Mouse (Mus musculus): ENCODE measurements around the gene 1600014C23Rik.

Gene 1600014C23Rik

GRCm38 (mm10) chr17:45751359-45751758 lies 17.7 kb upstream of the 1600014C23Rik start:
- DNase-seq = no peak

GRCm38 (mm10) chr17:45749100-45749499 lies 15.5 kb upstream of the 1600014C23Rik start:
- peak; percentile 75 for DNase-seq

DNA sequence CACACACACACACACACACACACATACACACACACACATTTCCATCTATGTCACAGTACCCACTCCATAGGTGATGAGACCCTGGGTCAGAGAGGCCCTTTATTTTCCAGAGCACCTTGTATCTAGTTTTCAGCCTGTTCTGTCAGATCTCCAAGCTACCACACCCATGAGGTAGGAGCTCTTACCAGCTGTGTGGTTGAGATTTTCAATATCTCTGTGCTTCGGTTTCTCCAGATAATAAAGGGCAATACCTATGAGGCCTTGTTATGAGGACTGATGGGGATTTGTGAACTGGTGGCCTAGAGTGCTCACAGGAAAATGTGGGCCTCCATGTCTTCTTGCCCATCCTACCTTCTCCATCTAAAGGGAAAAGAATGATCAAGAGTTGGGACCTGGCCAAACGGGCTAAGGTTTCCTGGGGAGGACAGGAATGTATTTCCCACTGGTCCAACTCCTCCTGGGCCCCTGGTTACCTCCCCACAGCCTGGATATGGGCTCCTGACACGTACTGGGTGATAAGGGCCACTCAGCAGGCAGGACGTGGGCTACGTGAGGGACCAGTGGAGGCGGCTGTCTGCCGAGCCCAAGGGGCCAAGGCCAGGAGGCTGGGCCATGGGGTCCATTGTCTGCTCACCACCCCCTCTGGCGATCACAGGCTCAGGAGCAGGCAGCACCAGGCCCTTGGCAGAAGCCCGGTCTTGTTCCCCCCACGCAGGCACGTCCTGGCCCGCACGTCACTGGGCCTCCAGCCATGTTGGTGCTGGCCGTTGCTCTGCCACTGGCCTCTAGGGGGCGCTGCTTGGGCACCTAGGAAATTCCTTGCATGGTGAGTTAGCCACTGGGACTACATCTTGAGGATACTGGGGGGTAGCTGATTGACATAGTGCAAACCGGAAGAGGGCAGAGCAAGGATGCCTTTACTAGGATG lies 14.5 kb upstream of the 1600014C23Rik start:
- no peak for DNase-seq

DNA sequence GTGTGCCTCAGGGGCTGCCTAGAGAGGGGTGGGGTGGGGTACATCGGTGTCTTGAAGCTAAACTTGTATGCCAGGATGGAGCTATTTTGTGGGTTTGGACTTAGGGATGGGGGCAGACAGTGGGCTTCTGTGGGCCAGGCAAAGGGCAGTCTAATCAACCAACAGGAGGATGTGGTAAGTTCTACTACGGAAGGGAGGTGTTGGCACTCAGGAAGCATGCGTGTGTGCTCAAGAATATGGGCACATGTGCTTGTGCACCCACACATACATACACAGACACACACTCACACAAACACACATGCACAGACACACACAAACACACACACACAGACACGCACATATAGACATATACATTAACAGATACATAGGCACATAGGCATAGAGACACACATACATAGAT lies 13.6 kb upstream of the 1600014C23Rik start:
- no peak for DNase-seq

GRCm38 (mm10) chr17:45746755-45747154 lies 13.1 kb upstream of the 1600014C23Rik start:
- DNase-seq = no peak

DNA sequence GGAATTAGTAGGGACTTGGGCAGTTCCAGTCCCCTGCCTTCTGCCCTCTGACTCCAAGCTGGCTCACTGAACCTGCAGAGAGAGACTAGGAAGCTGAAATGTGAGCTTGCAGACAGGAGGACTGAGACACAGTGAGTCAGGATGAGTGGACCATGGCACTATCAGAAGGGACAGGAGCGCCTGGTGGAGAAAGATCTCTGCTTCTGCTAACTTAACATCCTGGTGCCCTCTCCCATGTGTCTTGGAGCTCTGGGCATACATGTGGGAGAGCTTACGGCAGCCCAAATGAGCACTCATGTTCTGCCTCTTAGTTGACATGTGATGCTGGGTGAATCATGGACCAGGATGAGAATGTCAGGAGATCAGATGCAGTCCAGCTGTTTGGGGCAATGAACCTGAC lies 12.0 kb upstream of the 1600014C23Rik start:
- no peak for DNase-seq

DNA sequence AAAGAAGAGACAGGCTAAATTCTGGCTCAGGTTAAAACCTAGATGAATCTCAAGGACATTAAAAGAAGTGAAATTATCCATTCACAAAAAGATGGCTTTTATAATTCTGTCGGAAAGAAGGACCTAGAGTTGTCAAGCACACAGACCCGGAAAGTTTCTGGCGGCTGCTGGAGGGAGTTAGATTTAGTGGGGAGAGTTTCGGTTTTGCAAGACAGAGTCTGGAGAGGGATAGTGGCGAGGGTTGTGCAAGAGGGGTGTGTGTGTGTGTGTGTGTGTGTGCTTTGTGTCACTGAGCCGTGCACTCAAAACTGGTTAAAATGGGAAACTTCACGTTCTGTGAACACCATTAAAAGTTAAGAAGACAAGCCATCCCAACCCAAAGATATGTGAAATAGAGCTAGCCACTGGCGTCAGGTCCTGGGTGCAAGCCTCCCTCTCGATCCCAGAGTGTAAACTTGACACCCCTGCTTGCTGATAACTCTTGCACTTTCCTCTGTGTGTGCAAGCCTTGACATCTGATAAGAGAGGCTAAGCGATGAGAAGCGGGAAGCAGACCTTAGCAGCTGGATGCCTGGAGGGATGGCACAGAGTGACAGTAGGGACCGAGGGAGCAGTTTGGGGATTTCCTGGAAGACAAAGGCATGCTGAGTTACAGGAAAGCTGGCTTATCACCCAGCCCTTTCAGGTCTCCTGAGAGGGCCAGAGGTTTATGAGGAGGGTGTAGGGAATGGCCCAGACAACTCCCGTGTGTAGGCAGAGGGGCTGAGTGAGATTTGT lies 8.9 kb upstream of the 1600014C23Rik start:
- DNase-seq = no peak

DNA sequence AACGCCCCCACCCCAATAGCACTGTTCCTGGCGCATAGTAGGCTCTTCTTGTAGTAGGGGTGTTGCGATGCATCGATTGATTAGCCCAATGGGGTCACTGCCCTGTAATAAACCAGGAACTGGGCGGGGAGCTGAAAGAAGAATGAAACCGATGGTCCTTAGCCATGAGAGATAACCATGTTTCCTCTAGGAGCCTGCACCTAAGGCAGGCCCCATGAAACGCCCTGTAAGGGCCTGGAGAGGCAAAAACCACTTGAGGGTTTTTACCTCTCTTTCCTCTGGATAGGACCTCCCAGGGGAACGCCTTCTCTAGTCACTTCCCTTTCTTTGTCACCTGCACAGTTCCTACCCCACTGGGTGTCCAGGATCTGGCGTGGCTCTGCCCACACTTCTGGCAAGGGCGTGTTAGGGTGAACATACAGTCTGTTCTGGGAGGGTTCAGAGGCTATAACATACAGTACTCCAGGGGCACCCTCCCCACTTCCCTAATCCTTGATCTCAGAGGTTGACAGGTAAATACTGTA lies 3.5 kb upstream of the 1600014C23Rik start:
- DNase-seq = no peak

- peak; percentile 73 for DNase-seq
Observed at GRCm38 (mm10) chr17:45736311-45737077, 2.9 kb upstream of the 1600014C23Rik start.

DNA sequence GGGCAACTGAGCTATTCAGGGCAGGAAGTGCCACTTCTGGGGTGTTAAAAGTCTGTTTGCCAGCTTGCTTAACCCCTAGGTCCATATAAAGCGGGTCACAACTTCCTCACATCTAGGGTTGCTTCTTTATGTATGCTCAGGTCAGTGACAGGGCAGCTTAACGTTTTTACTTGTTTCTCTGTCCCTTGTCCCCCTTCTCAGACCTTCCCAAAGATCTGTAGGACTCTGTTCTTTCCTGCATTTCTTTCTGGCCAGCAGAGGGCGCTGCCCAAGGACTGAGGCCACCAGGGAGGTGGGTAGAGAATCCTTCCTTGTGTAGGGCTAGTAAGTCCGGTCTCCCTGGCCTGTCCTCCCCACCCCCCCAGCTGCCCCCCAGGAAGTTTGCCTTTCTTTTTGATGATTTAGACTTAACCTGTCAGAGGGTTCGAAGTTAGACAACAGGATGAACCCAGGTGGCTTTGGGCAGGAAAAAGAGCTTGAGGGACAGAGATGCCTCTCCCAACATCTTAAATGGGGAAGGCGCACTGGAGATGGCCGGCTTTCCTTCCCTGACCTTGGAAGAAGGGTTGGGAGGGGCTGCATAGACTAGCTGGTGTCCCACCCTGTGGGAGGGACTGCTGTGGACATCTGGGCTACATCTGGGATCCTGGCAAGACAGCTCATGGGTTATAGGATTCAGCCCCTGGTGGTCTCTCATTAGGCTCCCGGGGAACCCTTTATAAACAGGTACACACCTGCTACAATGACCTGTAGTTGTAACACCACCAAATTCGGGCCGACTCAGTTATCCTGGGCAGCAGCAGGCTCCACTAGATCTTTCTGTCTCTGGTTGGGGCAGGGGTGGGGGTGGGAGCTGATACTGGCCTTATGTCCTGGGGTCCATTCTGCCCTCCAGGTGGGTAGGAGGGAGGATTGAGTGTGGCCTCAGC lies 2.0 kb upstream of the 1600014C23Rik start:
- DNase-seq = peak; percentile 86

GRCm38 (mm10) chr17:45734881-45735280 lies 1.2 kb upstream of the 1600014C23Rik start:
- DNase-seq = no peak

- DNase-seq = peak; percentile 20
Observed at GRCm38 (mm10) chr17:45734333-45734732, 689 bp upstream of the 1600014C23Rik start.

- peak; percentile 51 for DNase-seq
Observed at GRCm38 (mm10) chr17:45733038-45733734, 458 bp downstream of the 1600014C23Rik start.

- peak; percentile 90 for DNase-seq
Observed at GRCm38 (mm10) chr17:45731172-45731864, 2.3 kb downstream of the 1600014C23Rik start.

DNA sequence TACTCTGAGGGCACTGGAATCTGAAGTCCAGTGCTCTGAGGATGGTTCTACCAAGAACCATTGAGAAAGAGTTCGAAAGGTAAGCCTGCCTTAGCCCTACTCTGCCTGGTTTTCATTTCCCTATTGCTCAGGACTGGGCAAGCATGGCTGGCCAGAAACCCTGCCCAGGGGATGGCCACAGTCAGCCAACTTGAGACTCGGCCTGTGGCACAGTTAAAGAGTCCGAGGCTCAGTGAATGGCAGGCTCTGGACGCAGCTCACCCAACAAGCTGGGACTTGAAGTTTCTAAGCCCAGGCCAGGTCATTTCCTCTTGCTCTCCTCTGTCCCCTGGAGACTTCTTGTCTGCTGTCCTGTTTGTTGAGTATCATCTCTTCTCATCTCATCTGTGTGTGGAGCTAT lies 2.9 kb downstream of the 1600014C23Rik start:
- DNase-seq = no peak

GRCm38 (mm10) chr17:45729387-45729786 lies 4.3 kb downstream of the 1600014C23Rik start:
- no peak for DNase-seq

DNA sequence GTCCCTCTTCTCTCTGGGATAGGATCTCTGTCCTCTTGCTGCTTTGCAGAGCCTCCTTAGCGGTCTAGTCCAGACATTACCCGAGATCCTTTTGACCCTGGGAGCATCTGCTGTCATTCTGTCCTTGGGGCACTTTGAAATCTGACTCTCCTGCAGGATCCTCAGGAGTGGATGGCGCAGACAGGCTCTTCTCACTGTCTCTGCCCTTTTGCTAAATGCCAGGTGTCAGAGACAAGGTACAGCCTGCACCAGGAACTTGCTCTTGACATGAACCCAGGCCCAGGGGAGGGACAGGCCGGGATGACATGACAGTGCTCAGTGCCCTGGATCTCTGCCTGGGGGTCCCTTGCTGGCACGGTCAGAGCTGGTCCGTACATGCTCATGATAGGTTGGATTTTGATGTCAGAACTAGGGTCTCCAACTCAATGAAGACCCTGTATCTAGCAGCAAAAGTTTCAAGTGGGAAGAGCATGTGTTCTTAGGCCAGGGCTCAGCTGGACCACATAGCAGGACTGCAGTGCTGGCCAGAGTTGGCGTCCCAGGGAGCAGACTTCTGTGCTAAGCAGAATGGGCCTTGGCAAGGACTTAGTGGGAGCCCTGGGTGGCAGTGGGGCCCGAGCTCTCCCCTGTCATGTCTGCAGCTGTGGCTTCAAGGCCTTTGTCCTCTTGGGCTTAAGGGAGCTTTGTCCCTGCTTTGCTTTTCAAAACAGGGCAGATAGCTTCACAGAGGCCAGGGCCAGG lies 5.5 kb downstream of the 1600014C23Rik start:
- no peak for DNase-seq

- no peak for DNase-seq
Observed at GRCm38 (mm10) chr17:45727481-45727880, 6.2 kb downstream of the 1600014C23Rik start.

GRCm38 (mm10) chr17:45726249-45726648 lies 7.4 kb downstream of the 1600014C23Rik start:
- DNase-seq = no peak

DNA sequence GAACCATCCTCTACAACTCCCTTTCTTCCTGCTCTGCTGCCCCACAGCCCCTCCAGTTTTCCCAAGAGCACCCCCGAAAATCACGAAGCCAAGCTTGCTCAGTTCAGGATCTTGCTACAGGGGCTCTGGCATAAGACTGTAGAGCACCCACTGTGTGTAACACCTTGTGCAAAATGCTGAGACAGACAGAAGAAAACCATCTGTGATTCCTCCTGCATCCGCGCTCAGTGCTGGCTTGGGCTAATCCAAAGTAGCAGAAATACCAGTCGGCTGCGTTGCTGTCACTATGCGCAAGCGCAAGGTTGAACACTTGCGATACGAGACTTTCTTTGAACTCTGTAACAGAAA lies 9.1 kb downstream of the 1600014C23Rik start:
- no peak for DNase-seq
